Mouse (Mus musculus) lung, postnatal 0 days (tissue): ENCODE results near the gene Med29.
A peak's percentile ranks its signal among the peaks of the same experiment; 100 is the strongest.

ENCODE experiments used
- CTCF ChIP-seq: IDR thresholded peaks from 2 replicates; pipeline ENCODE4 v1.5.1; 2016; ENCODE audit warnings: antibody characterized with exemption, mild to moderate bottlenecking
- EP300 ChIP-seq: IDR thresholded peaks from 2 replicates; pipeline ENCODE4 v1.6.1; 2016; ENCODE audit warnings: antibody characterized with exemption, mild to moderate bottlenecking, control low read depth

- TF ChIP-seq CTCF: peak; percentile 41
- no peak for TF ChIP-seq EP300
These were observed 39.2 kb downstream of the Med29 start for GRCm38 (mm10) chr7:28353267-28353666.
